Mouse (Mus musculus) R1 (cell line): Measurements from ENCODE around the gene Myo3a.
A peak's percentile ranks its signal among the peaks of the same experiment; 100 is the strongest.

Source experiments
- DNase-seq: peaks from one replicate; pipeline ENCODE4 v3.0.0-alpha.2; 2018; ENCODE audit warnings: low read depth, low spot score

Myo3a gene

DNA sequence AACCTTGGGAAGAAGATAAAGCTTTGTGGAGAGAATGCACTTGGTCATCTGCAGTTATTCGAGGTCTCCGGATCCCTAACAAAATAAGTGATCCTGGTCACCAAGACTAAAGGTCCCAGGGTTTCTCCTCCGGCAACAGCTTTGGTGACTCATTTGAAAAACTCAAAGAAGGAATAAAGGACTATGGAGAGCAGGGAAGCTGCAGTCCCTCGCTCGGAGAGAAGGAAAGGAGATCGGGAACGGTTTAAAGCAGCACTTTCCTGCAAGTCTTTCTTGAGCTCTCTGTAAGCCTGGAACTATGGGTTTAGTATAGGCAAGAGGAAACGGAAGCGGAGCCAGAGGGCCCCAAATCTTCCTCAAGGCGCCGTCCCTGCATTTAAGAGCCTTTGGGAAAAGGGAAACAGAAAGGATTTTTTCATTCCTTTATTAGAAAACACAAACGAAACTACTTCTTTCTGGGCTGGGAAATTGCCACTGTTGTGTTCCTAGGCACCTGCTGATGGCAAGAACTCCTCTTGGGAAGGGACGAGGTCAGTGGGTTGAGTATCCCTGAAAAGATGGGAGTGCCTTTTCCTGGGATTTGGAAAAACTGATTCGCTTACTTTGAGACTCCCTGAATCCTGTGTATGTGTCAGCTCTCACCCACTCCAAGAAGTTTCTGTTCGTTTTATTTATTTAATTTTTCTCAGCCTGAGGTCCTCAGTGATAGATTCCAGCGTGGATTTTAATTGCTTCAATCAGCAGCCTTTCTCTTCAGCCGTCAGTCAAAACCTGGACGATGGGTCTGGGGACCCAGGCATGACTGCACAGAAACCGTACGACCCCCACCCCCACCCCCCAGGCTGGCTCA is 393.9 kb downstream of the Myo3a start:
- peak; percentile 6 for DNase-seq

DNA sequence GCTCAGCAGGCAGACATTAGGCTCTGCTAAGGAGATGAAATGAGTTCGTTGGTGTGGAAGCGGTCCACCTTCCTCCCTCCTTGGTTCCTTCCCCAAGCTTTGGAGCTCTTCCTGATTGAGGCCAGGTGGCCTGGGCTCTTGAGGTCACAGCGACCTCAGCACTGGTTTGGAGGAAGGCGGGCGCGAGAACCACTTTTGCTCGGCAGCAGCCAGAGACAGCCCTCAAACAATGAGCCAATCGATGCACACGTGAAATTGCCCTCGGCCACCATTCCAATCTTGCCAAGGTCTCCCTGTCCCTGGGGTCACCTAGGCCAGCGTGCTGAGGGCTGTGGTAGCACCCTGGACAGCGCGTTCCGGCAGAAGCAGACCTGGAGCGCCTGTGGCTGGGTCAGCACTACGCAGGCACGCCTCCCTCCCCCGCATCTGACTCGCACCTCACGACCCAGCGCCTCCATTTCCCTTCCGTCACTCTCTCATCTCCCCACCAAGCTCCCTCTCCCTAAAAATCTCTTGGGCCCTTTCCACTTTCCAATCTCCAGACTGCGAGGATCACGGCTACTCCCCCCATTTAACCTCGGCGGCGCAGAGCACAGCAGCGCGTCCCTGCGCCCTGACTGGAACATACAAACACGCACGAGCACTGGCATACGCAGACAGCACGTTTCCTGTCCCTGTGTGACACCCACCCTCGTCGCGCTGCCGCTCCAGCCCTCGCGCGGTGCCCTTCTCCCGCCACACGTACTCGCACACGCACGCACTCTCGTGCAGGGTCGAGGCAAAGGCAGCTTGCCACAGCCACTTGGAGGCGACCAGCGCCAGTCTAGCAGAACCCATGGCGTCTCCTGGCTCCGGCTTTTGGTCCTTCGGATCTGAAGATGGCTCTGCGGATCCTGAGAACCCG is 394.8 kb downstream of the Myo3a start, which contains the start of gene Gad2:
TSS of gene Gad2 (plus strand) at position 378 of the 904 bp plus-strand sequence.
- peak; percentile 68 for DNase-seq

DNA sequence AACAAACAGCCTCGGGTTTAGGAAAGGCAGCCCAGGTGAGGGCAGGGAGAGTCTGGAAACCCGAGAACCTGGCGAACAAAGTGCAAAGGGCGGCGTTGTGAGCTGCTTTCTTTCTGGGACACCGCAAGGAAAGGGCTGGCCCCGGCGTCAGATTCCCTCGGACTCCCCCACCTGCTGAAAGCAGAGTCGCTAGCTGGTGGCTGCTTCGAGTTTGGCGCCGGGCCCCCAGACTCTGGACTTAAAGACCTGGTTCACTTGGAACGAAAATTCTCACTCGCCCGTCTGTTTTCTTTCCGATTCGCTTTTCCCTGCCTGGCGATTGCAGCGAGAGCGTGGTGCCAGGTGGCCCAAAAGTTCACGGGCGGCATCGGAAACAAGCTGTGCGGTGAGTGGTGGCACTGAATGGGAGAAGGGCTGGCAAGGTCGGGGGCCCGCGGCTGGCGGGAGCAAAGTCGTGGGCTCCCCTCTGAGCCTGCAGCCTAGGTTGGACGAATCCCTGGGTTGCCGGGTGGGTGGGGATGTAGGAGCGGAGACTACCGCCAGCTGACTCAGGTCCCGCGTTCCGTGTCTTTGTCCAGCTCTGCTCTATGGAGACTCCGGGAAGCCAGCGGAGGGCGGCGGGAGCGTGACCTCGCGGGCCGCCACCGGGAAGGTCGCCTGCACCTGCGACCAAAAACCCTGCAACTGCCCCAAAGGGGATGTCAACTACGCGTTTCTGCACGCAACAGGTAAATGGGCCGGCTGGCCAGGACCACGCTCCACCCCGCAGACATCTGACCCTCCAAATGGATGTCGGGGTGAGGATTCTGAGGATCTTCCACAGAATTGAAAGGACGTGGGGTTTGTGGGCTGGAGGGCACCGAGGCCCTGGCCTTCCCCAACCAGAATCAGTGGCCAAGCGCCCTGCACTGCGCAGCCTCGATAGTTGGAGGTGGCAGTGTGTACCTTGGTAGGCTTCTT is 396.1 kb downstream of the Myo3a start:
- peak; percentile 38 for DNase-seq

DNA sequence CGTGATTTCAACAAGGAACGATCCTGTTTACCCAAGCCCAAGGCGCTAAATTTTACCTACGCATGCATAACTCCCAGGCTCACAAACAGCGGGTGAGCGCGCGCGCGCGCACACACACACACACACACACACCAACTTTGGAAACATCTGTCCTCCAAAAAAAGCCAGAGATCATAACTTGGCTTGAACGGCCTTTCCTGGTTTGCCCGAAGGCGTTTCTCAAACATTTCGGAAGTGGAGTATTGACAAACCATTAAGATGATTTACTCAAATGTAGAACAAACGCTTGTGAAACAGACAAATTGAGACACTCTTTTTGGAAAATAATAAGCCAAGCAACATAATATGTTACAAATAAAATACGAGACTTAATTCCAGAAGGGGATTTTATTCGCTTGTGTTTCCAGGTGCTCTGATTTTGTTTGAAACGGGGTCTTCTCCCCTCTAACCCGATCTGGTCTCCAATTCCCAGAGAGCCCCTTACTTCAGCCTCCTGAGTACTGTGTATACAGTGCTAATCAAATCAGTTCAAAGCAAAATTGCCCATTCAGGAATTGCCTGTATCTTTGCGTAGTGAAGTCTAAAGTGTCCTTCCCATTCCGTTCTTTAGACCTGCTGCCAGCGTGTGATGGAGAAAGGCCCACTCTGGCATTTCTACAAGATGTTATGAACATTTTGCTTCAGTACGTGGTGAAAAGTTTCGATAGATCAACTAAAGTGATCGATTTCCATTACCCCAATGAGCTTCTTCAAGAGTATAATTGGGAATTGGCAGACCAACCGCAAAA is 397.1 kb downstream of the Myo3a start:
- no peak for DNase-seq

DNA sequence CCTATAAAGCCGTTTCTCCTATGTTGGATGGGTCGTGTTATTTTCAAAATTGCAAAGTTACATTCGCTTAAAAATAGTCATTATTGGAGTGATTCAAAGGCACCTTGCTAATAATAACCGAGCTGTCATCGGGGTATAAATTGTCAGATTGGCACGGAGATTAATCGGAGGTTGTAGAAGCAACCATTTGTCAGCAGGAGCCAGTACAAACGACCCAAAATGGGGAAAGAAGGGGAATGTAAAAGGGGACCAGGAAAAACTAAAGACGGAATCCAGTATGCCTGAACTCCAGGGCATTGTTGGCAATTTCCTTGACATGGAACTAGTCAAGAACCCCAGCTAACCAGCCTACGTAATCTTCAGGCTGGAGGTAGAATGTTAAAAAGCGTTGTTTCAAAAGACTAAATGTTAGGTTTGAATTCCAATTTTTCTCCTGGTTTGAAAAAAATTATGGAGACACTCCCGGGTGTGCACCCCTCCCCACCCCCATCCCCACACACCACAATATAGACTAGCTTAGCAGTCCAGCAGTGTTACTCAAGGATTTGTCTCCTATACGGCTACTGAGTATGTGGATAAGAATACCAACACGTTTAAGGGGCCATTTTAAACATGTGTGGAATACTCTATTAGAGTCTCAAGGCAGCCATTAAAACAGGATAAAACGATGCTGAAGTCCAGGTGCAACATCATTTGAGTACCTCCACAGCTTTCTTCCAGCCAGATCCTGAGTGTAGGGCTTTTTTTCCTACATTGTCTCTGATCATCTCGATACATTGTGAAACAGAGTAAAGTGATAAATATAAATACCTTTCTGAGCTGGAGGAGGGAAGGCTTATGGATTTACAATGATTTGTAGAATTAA is 398.0 kb downstream of the Myo3a start:
- DNase-seq: no peak

DNA sequence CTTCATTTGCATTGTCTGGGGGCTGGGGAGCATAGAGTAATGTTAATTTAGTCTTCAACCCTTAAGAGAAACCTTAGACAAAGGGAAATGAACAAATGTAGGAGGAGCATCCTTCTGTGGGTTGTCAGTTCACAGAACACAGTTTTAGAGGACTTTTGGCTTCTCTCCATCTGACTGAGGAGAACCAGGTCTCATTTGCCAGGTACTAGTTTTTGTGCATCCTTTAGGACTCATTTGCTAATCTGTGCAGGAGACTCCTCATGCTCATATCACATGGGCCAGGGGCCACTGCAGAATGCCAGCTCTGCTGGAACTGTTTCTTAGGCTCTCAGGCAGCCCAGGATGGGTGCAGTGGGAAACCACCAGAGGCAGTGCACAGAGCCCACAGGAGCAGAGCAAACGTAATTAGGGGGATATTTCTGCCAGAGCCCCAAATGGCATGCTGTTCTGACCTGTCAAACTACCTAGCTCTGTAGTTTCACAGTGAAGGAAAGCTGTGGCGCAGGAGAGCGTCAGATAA is 399.9 kb downstream of the Myo3a start:
- no peak for DNase-seq

DNA sequence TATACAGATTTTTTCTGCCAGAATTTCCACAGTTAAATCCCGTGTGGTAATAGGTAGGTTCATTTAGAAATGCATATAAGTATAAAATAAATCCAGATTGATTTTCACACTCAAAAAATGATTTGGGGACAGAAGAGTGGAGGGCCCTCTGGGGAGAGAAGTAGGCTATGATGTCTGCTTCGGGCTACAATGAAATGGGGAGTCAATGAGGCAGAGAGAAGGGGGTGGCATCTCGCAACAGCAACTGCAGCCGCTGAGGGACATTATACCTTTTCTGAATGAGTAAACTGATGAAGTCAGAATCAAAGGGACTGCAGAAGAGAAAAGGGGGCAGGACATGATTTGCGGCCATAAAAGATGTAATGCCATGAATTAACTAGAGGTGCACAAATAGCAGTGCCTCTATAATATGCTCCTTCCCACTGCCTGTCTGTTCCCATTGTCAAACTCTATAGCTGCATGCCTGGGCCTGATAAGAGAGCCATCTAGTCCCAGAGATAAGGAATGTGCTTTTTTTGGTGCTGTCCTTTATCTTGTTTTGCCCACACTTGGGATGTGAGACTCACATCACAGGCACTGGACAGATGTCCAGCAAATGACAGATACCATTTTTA is 400.6 kb downstream of the Myo3a start:
- no peak for DNase-seq

DNA sequence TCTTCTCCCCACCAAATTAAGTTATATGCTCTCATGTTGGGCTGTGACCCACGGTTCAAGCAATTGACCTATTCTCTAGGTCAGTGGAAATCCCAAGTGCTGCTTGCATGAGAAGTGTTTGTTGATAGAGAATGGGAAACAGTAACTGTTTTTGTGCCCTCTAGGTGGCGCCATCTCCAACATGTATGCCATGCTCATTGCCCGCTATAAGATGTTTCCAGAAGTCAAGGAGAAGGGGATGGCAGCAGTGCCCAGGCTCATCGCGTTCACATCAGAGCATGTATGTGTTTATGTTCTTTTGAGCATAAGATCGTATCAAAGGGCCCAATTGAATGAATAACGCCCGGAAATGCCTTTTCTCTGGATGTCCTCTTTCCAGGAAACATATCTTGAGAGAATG is 407.5 kb downstream of the Myo3a start:
- DNase-seq: peak; percentile 60

DNA sequence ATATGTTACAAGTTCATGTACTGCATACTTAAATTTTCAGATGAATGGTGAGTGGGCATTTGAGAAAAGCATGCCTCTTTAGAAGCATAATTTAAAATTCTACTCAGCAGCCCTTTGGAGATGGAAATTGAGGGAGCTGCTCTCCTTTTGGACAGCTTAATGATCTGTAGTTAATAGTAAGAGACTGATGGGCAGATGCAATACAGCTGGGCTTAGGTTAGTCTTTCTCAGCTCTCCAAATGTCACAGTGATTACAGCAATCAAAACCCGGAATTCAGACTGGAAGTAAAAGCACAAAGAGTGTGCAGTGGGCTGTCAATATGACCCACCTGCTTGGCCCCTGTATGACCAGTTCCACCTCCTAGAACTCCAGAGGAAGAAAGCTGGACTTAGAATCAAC is 418.8 kb downstream of the Myo3a start:
- DNase-seq: no peak

DNA sequence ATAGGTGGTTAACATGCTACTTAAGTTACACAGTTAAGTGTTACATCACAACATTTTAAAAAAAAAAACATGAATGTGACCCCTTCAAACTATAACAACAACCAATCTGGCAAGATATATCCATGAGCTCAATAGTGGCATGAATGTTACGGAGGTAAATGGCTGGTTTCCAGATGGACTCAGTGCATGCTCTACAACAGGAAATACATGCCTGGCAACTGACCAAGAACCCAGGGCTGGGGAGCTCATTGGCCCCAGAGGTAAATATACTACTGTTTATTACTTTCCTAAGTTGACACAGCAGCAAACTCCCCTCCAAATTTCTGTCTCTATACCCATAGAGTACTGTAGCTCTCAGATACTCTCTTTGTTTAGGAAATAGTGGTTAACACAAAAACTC is 421.1 kb downstream of the Myo3a start:
- no peak for DNase-seq

DNA sequence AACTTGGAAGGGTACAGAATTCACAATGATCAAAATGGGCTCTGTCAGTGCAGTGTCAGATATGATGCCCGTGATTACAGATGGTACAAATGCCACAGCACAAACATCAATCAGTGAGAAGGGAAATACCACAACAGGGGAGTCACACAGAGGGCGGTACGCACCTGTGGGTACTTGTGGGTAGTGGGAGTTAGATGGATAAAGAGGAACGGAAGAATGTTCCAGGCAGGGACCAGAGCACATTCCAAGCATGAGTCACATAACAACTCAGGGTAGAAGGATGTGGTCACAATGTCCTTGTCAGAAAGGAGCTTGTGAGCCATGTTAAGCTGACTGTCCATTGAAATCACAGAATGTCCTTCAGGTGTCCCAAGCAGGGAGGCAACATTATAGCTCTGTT is 424.5 kb downstream of the Myo3a start:
- no peak for DNase-seq

DNA sequence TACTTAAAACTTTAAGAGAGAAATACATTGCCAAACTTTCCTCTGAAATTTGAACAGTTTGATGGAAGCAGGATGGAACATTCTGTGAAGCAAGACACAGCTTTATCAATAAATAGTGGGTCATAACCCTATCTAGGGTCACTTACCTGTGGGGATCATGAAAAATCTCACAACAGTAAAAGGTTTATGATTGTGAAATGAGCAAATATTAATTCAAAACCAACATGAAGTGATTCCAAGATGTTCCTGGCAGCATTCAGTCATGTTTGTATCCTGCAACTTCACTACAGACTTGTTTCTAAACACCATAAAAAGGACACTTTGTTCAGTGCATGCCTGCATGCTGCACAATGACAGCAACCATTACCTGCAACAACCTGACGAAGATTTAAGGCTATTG is 436.4 kb downstream of the Myo3a start:
- DNase-seq: no peak
